Mouse (Mus musculus) ovary, postnatal 14 days (tissue): Measurements from ENCODE around the gene Gp5.

Experiments
- DNase-seq: peaks from one replicate; pipeline ENCODE4 v3.0.0; 2022; ENCODE audit warnings: low spot score

The Gp5 gene

GRCm38 (mm10) chr16:30278406-30278805, 32.2 kb downstream of the Gp5 start:
- no peak for DNase-seq

- no peak for DNase-seq
These were observed 34.8 kb downstream of the Gp5 start for GRCm38 (mm10) chr16:30275558-30276340.

- DNase-seq = no peak
These were observed 37.5 kb downstream of the Gp5 start for GRCm38 (mm10) chr16:30273065-30273464.

- no peak for DNase-seq
These were observed 38.5 kb downstream of the Gp5 start for GRCm38 (mm10) chr16:30271941-30272595.

- no peak for DNase-seq
These were observed 39.3 kb downstream of the Gp5 start for GRCm38 (mm10) chr16:30271223-30271761.

- no peak for DNase-seq
These were observed 43.2 kb downstream of the Gp5 start, which contains the start of gene Cpn2 for GRCm38 (mm10) chr16:30267359-30267758. Gene Cpn2, minus strand, starts transcription at chr16:30267499.

GRCm38 (mm10) chr16:30266561-30266960, 44.0 kb downstream of the Gp5 start:
- DNase-seq = no peak

- no peak for DNase-seq
These were observed 45.0 kb downstream of the Gp5 start for GRCm38 (mm10) chr16:30265611-30266010.

GRCm38 (mm10) chr16:30263156-30263555, 47.4 kb downstream of the Gp5 start:
- no peak for DNase-seq

GRCm38 (mm10) chr16:30262664-30263063, 47.9 kb downstream of the Gp5 start:
- peak; percentile 47 for DNase-seq

- no peak for DNase-seq
These were observed 48.4 kb downstream of the Gp5 start for GRCm38 (mm10) chr16:30262157-30262556.

GRCm38 (mm10) chr16:30261341-30261740, 49.2 kb downstream of the Gp5 start:
- no peak for DNase-seq

GRCm38 (mm10) chr16:30260012-30260635, 50.5 kb downstream of the Gp5 start:
- no peak for DNase-seq

GRCm38 (mm10) chr16:30259444-30259843, 51.1 kb downstream of the Gp5 start:
- DNase-seq = no peak

GRCm38 (mm10) chr16:30258441-30258840, 52.1 kb downstream of the Gp5 start:
- DNase-seq = no peak

GRCm38 (mm10) chr16:30257718-30258117, 52.9 kb downstream of the Gp5 start:
- no peak for DNase-seq
